In genomic region chr5:90855308-90856230, GRCm38 (mm10) we compare ENCODE assay signal across 34 mouse cellular contexts. TPM values are rescaled to one million over a fixed set of nuclear protein-coding genes. Genes with fewer than 3 reads are reported as not detected.
A peak's percentile ranks its signal among the peaks of the same experiment; 100 is the strongest.
DNase-seq lines count a peak whose midpoint lies in the region; ATAC-seq and TF ChIP-seq lines count a peak whose summit lies in the region.
"Had no signal": no experiment of that assay in that cellular context is flagged by ENCODE, and none has a peak within 500 bp of the region (broad histone marks: within the 10 kb centered on the region; RNA-seq: fewer than 3 reads in every experiment).

No protein-coding gene starts in this region.

- no peak overlapping the region for H3K4me3 ChIP-seq in kidney, postnatal 0 days (replicated peaks; ENCODE audit: low read depth, low read length)
- H3K4me3 ChIP-seq in CH12.LX (replicated peaks in 1 of 3; ENCODE audit: low read depth in 2 of 3, low read length in 2 of 3, poor library complexity in 1 of 3) = no peak overlapping the region
- no peak overlapping the region for H3K4me3 ChIP-seq in limb, embryonic 14.5 days (replicated peaks; ENCODE audit: low read length)
- H3K4me3 ChIP-seq: embryonic facial prominence, embryonic 12.5 days; erythroblast, embryonic 14.5 days; forebrain, embryonic 13.5 days; gastrocnemius, adult 2 months; hindbrain, embryonic 15.5 days; liver, embryonic 12.5 days; megakaryocyte, embryonic 14.5 days; midbrain, embryonic 15.5 days; neural tube, embryonic 12.5 days; stomach, embryonic 15.5 days had no signal

- H3K9me3 ChIP-seq in kidney, postnatal 0 days (replicated peaks; ENCODE audit: low read length) = no peaks in the 10 kb centered on the region
- no peaks in the 10 kb centered on the region for H3K9me3 ChIP-seq in CH12.LX (replicated peaks; ENCODE audit: low read length)
- H3K9me3 ChIP-seq in limb, embryonic 14.5 days (ENCODE audit: control insufficient read depth, low read length) = no peaks in the 10 kb centered on the region
- H3K9me3 ChIP-seq: embryonic facial prominence, embryonic 12.5 days; forebrain, embryonic 13.5 days; hindbrain, embryonic 15.5 days; liver, embryonic 12.5 days; midbrain, embryonic 15.5 days; neural tube, embryonic 12.5 days; stomach, embryonic 15.5 days had no signal

- TF ChIP-seq POLR2A in CH12.LX (IDR thresholded peaks at IDR 0.05; ENCODE audit: low read depth, low read length) = no peak
- TF ChIP-seq POLR2A in limb, embryonic 14.5 days (IDR thresholded peaks at IDR 0.05; ENCODE audit: borderline replicate concordance, extremely low read depth, insufficient read depth, insufficient read length) = no peak

- TF ChIP-seq EP300 in CH12.LX (IDR thresholded peaks at IDR 0.05; ENCODE audit: low read length) = no peak

- dilution Hi-C loops in CH12.LX (cut with MboI; ENCODE audit: extremely low pct_ligation_motif_present, extremely low pct_unique_long_range_greater_than_20kb, low sequenced_read_pairs) = no loop called here

- no peaks in the 10 kb centered on the region for H3K4me1 ChIP-seq in kidney, postnatal 0 days (replicated peaks; ENCODE audit: insufficient read depth, low read length)
- no peaks in the 10 kb centered on the region for H3K4me1 ChIP-seq in CH12.LX (ENCODE audit: control insufficient read depth in 1 of 2, insufficient read depth in 2 of 2)
- H3K4me1 ChIP-seq in limb, embryonic 14.5 days (ENCODE audit: control insufficient read depth, insufficient read depth, low read length) = no peaks in the 10 kb centered on the region
- H3K4me1 ChIP-seq: embryonic facial prominence, embryonic 12.5 days; forebrain, embryonic 13.5 days; hindbrain, embryonic 15.5 days; liver, embryonic 12.5 days; midbrain, embryonic 15.5 days; neural tube, embryonic 12.5 days; stomach, embryonic 15.5 days had no signal

- ATAC-seq in kidney, postnatal 0 days (replicated peaks; ENCODE audit: low FRiP score, low read depth) = peak; percentile 84
- 0 out of 2 replicates have a peak, but pooled peaks have one; percentile 41 for ATAC-seq in limb, embryonic 14.5 days (ENCODE audit: low FRiP score, low read depth)
- ATAC-seq: forebrain, embryonic 13.5 days; liver, embryonic 12.5 days; midbrain, embryonic 15.5 days had no signal

- no peak overlapping the region for H3K27ac ChIP-seq in kidney, postnatal 0 days
- no peak overlapping the region for H3K27ac ChIP-seq in CH12.LX (ENCODE audit: insufficient read depth, low read depth)
- no peak overlapping the region for H3K27ac ChIP-seq in limb, embryonic 14.5 days (replicated peaks; ENCODE audit: low read depth, low read length)
- H3K27ac ChIP-seq: embryonic facial prominence, embryonic 12.5 days; forebrain, embryonic 13.5 days; gastrocnemius, adult 2 months; hindbrain, embryonic 15.5 days; liver, embryonic 12.5 days; midbrain, embryonic 15.5 days; neural tube, embryonic 12.5 days; stomach, embryonic 15.5 days had no signal

- no peaks in the 10 kb centered on the region for H3K79me2 ChIP-seq in CH12.LX (replicated peaks; ENCODE audit: control insufficient read depth, extremely low read depth, insufficient read depth, poor library complexity, severe bottlenecking)

- H3K27me3 ChIP-seq in kidney, postnatal 0 days (ENCODE audit: insufficient read depth, low read length) = no peaks in the 10 kb centered on the region
- H3K27me3 ChIP-seq in CH12.LX (replicated peaks) = no peaks in the 10 kb centered on the region
- H3K27me3 ChIP-seq in limb, embryonic 14.5 days (ENCODE audit: control insufficient read depth, insufficient read depth, low read length) = no peaks in the 10 kb centered on the region
- H3K27me3 ChIP-seq: embryonic facial prominence, embryonic 12.5 days; forebrain, embryonic 13.5 days; hindbrain, embryonic 15.5 days; liver, embryonic 12.5 days; megakaryocyte, embryonic 14.5 days; midbrain, embryonic 15.5 days; neural tube, embryonic 12.5 days; stomach, embryonic 15.5 days had no signal

- no peak for TF ChIP-seq CTCF in kidney, postnatal 0 days (IDR thresholded peaks at IDR 0.05; ENCODE audit: low read depth)
- TF ChIP-seq CTCF in CH12.LX (conservative IDR thresholded peaks at IDR 0.05 in 1 of 2, IDR thresholded peaks at IDR 0.05 in 1 of 2; ENCODE audit: low read depth in 2 of 2, low read length in 2 of 2) = no peak

- no peak overlapping the region for H3K9ac ChIP-seq in kidney, postnatal 0 days (ENCODE audit: low read depth, low read length)
- no peak overlapping the region for H3K9ac ChIP-seq in CH12.LX (ENCODE audit: insufficient read depth, low read depth)
- no peak overlapping the region for H3K9ac ChIP-seq in limb, embryonic 14.5 days (ENCODE audit: low read depth, low read length, severe bottlenecking)
- H3K9ac ChIP-seq: embryonic facial prominence, embryonic 12.5 days; forebrain, embryonic 13.5 days; hindbrain, embryonic 15.5 days; liver, embryonic 12.5 days; midbrain, embryonic 15.5 days; neural tube, embryonic 12.5 days; stomach, embryonic 15.5 days had no signal

- no peak overlapping the region for H3K4me2 ChIP-seq in kidney, postnatal 0 days (ENCODE audit: low read length)
- H3K4me2 ChIP-seq in CH12.LX (ENCODE audit: insufficient read depth, low read depth, poor library complexity, severe bottlenecking) = peak overlapping the region; percentile 31; the same call in 1 of the 2 replicates
- H3K4me2 ChIP-seq in limb, embryonic 14.5 days (replicated peaks; ENCODE audit: low read depth, low read length, severe bottlenecking) = no peak overlapping the region
- H3K4me2 ChIP-seq: embryonic facial prominence, embryonic 12.5 days; forebrain, embryonic 13.5 days; heart, embryonic 11.5 days; hindbrain, embryonic 15.5 days; liver, embryonic 12.5 days; midbrain, embryonic 15.5 days; neural tube, embryonic 12.5 days; stomach, embryonic 15.5 days had no signal

- TF ChIP-seq RAD21 in CH12.LX (IDR thresholded peaks at IDR 0.05; ENCODE audit: low read depth, low read length) = no peak

- in situ Hi-C loops in CH12.LX (cut with MboI; ENCODE audit: low pct_ligation_motif_present, low pct_unique_long_range_greater_than_20kb, low sequenced_read_pairs) = no loop called here

- WGBS in kidney, postnatal 0 days = 29% methylated on average over 7 of the region's 7 CpGs
- 55% methylated on average over 7 of the region's 7 CpGs for WGBS in limb, embryonic 14.5 days

- peak; percentile 81 for DNase-seq in kidney, postnatal 0 days (ENCODE audit: low spot score)
- DNase-seq in kidney, adult 8-10 months = no peak
- peak; percentile 19 for DNase-seq in 3134 (ENCODE audit: extremely low read depth, insufficient read length, low spot score)
- no peak for DNase-seq in CH12.LX (ENCODE audit: extremely low read depth)
- DNase-seq in limb, embryonic 14.5 days (ENCODE audit: low spot score) = peak; percentile 60
- DNase-seq in gastrocnemius, adult 18-20 months (ENCODE audit: low spot score) = no peak
- DNase-seq in ovary, postnatal 36 days (ENCODE audit: low spot score) = no peak
- DNase-seq: adrenal gland, postnatal 25 days; cerebellum, adult 9-10 months; gastrocnemius, adult 2 months; kidney, adult 2 months; left cerebral cortex, postnatal 4 days; lung, adult 2 months; retina, postnatal 1 day; right cerebral cortex, postnatal 25 days; thymus, postnatal 36 days had no signal

- no peaks in the 10 kb centered on the region for H3K36me3 ChIP-seq in kidney, postnatal 0 days (ENCODE audit: insufficient read depth, low read length)
- H3K36me3 ChIP-seq in CH12.LX (replicated peaks in 1 of 2; ENCODE audit: control insufficient read depth in 1 of 2, insufficient read depth in 1 of 2, low read length in 1 of 2) = no peaks in the 10 kb centered on the region
- no peaks in the 10 kb centered on the region for H3K36me3 ChIP-seq in limb, embryonic 14.5 days (ENCODE audit: control insufficient read depth, insufficient read depth, low read length)
- H3K36me3 ChIP-seq: embryonic facial prominence, embryonic 12.5 days; hindbrain, embryonic 15.5 days; liver, embryonic 12.5 days; midbrain, embryonic 15.5 days; neural tube, embryonic 12.5 days; stomach, embryonic 15.5 days had no signal

TF ChIP-seq in CH12.LX, 34 proteins besides CTCF, POLR2A, EP300 and RAD21 (continues in another document):
- TF ChIP-seq ZC3H11A (IDR thresholded peaks at IDR 0.05; ENCODE audit: low read depth, low read length) (no peak), SIN3A (IDR thresholded peaks at IDR 0.05; ENCODE audit: low read length) (no peak), HCFC1 (IDR thresholded peaks at IDR 0.05; ENCODE audit: low read depth, low read length) (no peak), CHD2 (IDR thresholded peaks at IDR 0.05; ENCODE audit: low read length) (no peak), MAX (IDR thresholded peaks at IDR 0.05; ENCODE audit: low read length) (no peak), NELFE (IDR thresholded peaks at IDR 0.05; ENCODE audit: low read depth, low read length) (no peak), RCOR1 (conservative IDR thresholded peaks at IDR 0.05; ENCODE audit: low read depth, low read length) (no peak), E2F4 (IDR thresholded peaks at IDR 0.05; ENCODE audit: insufficient replicate concordance, low read depth, low read length) (no peak), USF2 (conservative IDR thresholded peaks at IDR 0.05; ENCODE audit: low read depth, low read length) (no peak), ELF1 (IDR thresholded peaks at IDR 0.05; ENCODE audit: low read depth, low read length) (no peak), TCF12 (IDR thresholded peaks at IDR 0.05; ENCODE audit: low read depth, low read length) (no peak), GABPA (IDR thresholded peaks at IDR 0.05; ENCODE audit: insufficient replicate concordance, low read depth, low read length) (no peak), ZMIZ1 (IDR thresholded peaks at IDR 0.05; ENCODE audit: low read depth, low read length) (no peak), PAX5 (IDR thresholded peaks at IDR 0.05; ENCODE audit: low read length) (no peak), NRF1 (IDR thresholded peaks at IDR 0.05; ENCODE audit: low read depth, low read length) (no peak)

RNA-seq across cellular contexts. Expression of gene Cxcl1, which starts 35.5 kb away (rescaled TPM):
- 1.0 and 1.3 TPM in 2 replicates for polyA plus RNA-seq in kidney, postnatal 0 days (2015; fragmentation: Nextera tagmentation; extraction: Ambion mirVana)
- total RNA-seq in CH12.LX (2012; rRNA removed) (not detected in 2 replicates), CH12.LX (2014; rRNA removed) (not detected in 2 replicates)
- polyA plus RNA-seq in CH12.LX (2012; ENCODE audit: insufficient read length, low read depth) = not detected in 2 replicates
- polyA plus RNA-seq in limb, embryonic 14.5 days (2012; rRNA removed) = 2.3 and 2.9 TPM in 2 replicates
- polyA plus RNA-seq in limb, embryonic 14.5 days (2014; fragmentation: Nextera tagmentation; extraction: Ambion mirVana) = 1.8 and 2.8 TPM in 2 replicates
- under 1 TPM in 1 of 2 experiments, not detected in 1; 0.25 TPM for total RNA-seq in gastrocnemius, adult 18-20 months (2021)
- total RNA-seq: common myeloid progenitor, adult 5-6 weeks; hematopoietic stem cell, adult 5-6 weeks had no signal
- polyA plus RNA-seq: erythroblast, embryonic 14.5 days; forebrain, embryonic 13.5 days; neural tube, embryonic 12.5 days had no signal

RNA-seq across cellular contexts. Expression of gene Cxcl2, which starts 48.1 kb away (rescaled TPM):
- 0.17 TPM in 1 of 2 replicates, not detected in the other for polyA plus RNA-seq in kidney, postnatal 0 days (2015; fragmentation: Nextera tagmentation; extraction: Ambion mirVana)
- 0.47 TPM in 1 of 2 replicates, not detected in the other for total RNA-seq in CH12.LX (2012; rRNA removed)
- total RNA-seq in CH12.LX (2014; rRNA removed) = 0.21 and 0.22 TPM in 2 replicates
- not detected in 2 replicates for polyA plus RNA-seq in CH12.LX (2012; ENCODE audit: insufficient read length, low read depth)
- 0.31 and 0.65 TPM in 2 replicates for polyA plus RNA-seq in limb, embryonic 14.5 days (2012; rRNA removed)
- polyA plus RNA-seq in limb, embryonic 14.5 days (2014; fragmentation: Nextera tagmentation; extraction: Ambion mirVana) = not detected in 2 replicates
- not detected for total RNA-seq in gastrocnemius, adult 18-20 months (2021)
- total RNA-seq: adrenal gland, postnatal 25 days; gastrocnemius, adult 2 months; layer of hippocampus, adult 18-20 months; layer of hippocampus, postnatal 14 days; left cerebral cortex, adult 8-10 months; left cerebral cortex, postnatal 4 days had no signal
- polyA plus RNA-seq: brain, embryonic 14.5 days; embryonic facial prominence, embryonic 12.5 days; forebrain, embryonic 13.5 days; heart, embryonic 11.5 days; heart, postnatal 0 days; hindbrain, embryonic 15.5 days; intestine, embryonic 14.5 days; liver, embryonic 12.5 days; midbrain, embryonic 15.5 days; neural tube, embryonic 12.5 days; stomach, embryonic 15.5 days had no signal

Comparison
In these comparisons a context has a peak if more than half of its experiments do, and no peak if none do; other contexts are left out.
1. DNase-seq: peak in kidney, postnatal 0 days (single experiment), 3134 (single experiment) and limb, embryonic 14.5 days (single experiment); none in kidney, adult 8-10 months (0 of 2), CH12.LX (single experiment), gastrocnemius, adult 18-20 months (single experiment) and ovary, postnatal 36 days (single experiment).